Mouse (Mus musculus) ES-E14 (cell line): ENCODE measurements around the gene Fnbp1.

ENCODE experiments used
- CHD2 ChIP-seq: IDR thresholded peaks from 2 replicates; pipeline ENCODE4 v1.6.1; 2014; ENCODE audit warnings: mild to moderate bottlenecking, low read depth, low read length, inconsistent platforms
- HCFC1 ChIP-seq: IDR thresholded peaks from 2 replicates; pipeline ENCODE4 v1.6.1; 2012; ENCODE audit warnings: low read length, inconsistent platforms, borderline replicate concordance; ENCODE audit not compliant: insufficient read depth

DNA sequence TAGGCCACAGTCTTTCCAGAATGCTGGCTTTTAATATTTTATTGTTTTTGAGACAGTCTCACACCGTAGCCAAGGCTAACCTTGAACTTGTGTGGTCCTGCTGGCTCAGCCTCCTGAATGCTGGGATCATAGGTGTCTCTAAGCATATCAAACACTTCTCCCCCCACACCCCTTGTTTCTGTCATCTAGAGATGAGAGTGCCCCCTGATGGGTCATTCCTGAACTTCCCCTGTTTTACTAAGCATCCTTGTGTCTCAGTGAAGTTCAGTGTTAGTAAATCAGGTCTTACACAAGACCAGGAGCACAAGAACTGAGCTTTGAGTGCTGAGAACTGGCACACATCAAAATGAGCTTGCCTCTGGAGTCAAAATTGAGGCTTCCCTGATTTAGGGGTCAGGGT is 42.0 kb upstream of the Fnbp1 start:
- no peak for TF ChIP-seq HCFC1
- TF ChIP-seq CHD2 = no peak
